In genomic region chr6:100335506-100336144, GRCm38 (mm10) we compare ENCODE assay signal across 8 mouse cellular contexts. TPM values are rescaled to one million over a fixed set of nuclear protein-coding genes. Genes with fewer than 3 reads are reported as not detected.
DNase-seq lines count a peak whose midpoint lies in the region; ATAC-seq and TF ChIP-seq lines count a peak whose summit lies in the region.

No protein-coding gene starts in this region.

- no peaks in the 10 kb centered on the region for H3K9me3 ChIP-seq in liver, embryonic 11.5 days (ENCODE audit: control insufficient read depth, low read length)
- H3K9me3 ChIP-seq in hindbrain, embryonic 11.5 days (ENCODE audit: control insufficient read depth, low read length): no peaks in the 10 kb centered on the region

- TF ChIP-seq CTCF in thymus, adult 2 months (IDR thresholded peaks at IDR 0.05; ENCODE audit: borderline replicate concordance, control insufficient read depth, extremely low read depth, insufficient read depth, low read length, poor library complexity): no peak

- H3K4me2 ChIP-seq in liver, embryonic 11.5 days: peak overlapping the region; percentile 47
- peak overlapping the region; percentile 30 for H3K4me2 ChIP-seq in hindbrain, embryonic 11.5 days (replicated peaks; ENCODE audit: low read depth, low read length)

- H3K4me3 ChIP-seq in liver, embryonic 11.5 days (ENCODE audit: low read depth, low read length): no peak overlapping the region
- peak overlapping the region; percentile 13; the same call in 1 of the 2 replicates for H3K4me3 ChIP-seq in hindbrain, embryonic 11.5 days (ENCODE audit: low read depth, low read length)
- no peak overlapping the region for H3K4me3 ChIP-seq in thymus, adult 2 months (ENCODE audit: control insufficient read depth, insufficient read depth, low read length)

- peaks cover 14% of the 10 kb centered on the region for H3K27me3 ChIP-seq in liver, embryonic 11.5 days (replicated peaks; ENCODE audit: control insufficient read depth, insufficient read depth, low read length)
- peaks cover 11% of the 10 kb centered on the region for H3K27me3 ChIP-seq in hindbrain, embryonic 11.5 days (ENCODE audit: control insufficient read depth, insufficient read depth, low read length)
- no peaks in the 10 kb centered on the region for H3K27me3 ChIP-seq in thymus, adult 2 months (ENCODE audit: control insufficient read depth, insufficient read depth, low read length)

- no peaks in the 10 kb centered on the region for H3K36me3 ChIP-seq in liver, embryonic 11.5 days (ENCODE audit: control insufficient read depth, insufficient read depth, low read length)
- H3K36me3 ChIP-seq in hindbrain, embryonic 11.5 days (ENCODE audit: control insufficient read depth, insufficient read depth, low read length): no peaks in the 10 kb centered on the region
- no peaks in the 10 kb centered on the region for H3K36me3 ChIP-seq in thymus, adult 2 months (ENCODE audit: control insufficient read depth, insufficient read depth, low read length)

- WGBS in liver, embryonic 11.5 days: 10% methylated on average over 18 of the region's 18 CpGs
- WGBS in hindbrain, embryonic 11.5 days: 0% methylated on average over 18 of the region's 18 CpGs
- WGBS in thymus, adult 2 months: 53% methylated on average over 18 of the region's 18 CpGs

- no peak for ATAC-seq in liver, embryonic 11.5 days (replicated peaks; ENCODE audit: low FRiP score)
- ATAC-seq in hindbrain, embryonic 11.5 days (ENCODE audit: low FRiP score): peak; percentile 80

- H3K27ac ChIP-seq in liver, embryonic 11.5 days (ENCODE audit: low read depth, low read length): no peak overlapping the region
- peak overlapping the region; percentile 63 for H3K27ac ChIP-seq in hindbrain, embryonic 11.5 days (ENCODE audit: low read depth, low read length)
- H3K27ac ChIP-seq in thymus, adult 2 months (ENCODE audit: control insufficient read depth, insufficient read depth, low read length): no peak overlapping the region

- no peak overlapping the region for H3K9ac ChIP-seq in liver, embryonic 11.5 days (ENCODE audit: low read depth, low read length)
- H3K9ac ChIP-seq in hindbrain, embryonic 11.5 days (ENCODE audit: low read depth, low read length): peak overlapping the region; percentile 43; the same call in 1 of the 2 replicates

- DNase-seq in liver, embryonic 11.5 days (ENCODE audit: low spot score): peak; percentile 38
- no peak for DNase-seq in liver
- DNase-seq in hindbrain, embryonic 11.5 days (ENCODE audit: low spot score): peak; percentile 74
- DNase-seq in lung, postnatal 25 days (ENCODE audit: low spot score): peak; percentile 46
- no peak for DNase-seq in B cell, adult 2 months
- DNase-seq in thymus, adult 2 months: no peak
- no peak for DNase-seq in gastrocnemius, postnatal 4 days (ENCODE audit: low spot score in 2 of 2)
- DNase-seq in kidney, adult 9 months: no peak

- TF ChIP-seq POLR2A in thymus, adult 2 months (IDR thresholded peaks at IDR 0.05; ENCODE audit: control insufficient read depth, extremely low read depth, insufficient read depth, low read length, poor library complexity): no peak

- H3K4me1 ChIP-seq in liver, embryonic 11.5 days (replicated peaks; ENCODE audit: control insufficient read depth, insufficient read depth, low read length): peaks cover 3% of the 10 kb centered on the region; the same call in 1 of the 2 replicates
- peaks cover 11% of the 10 kb centered on the region for H3K4me1 ChIP-seq in hindbrain, embryonic 11.5 days (replicated peaks; ENCODE audit: control insufficient read depth, insufficient read depth, low read length)
- H3K4me1 ChIP-seq in thymus, adult 2 months (replicated peaks; ENCODE audit: control insufficient read depth, insufficient read depth, low read length): no peaks in the 10 kb centered on the region

RNA-seq across cellular contexts. Expression of gene Rybp, which starts 48.3 kb away (rescaled TPM):
- polyA plus RNA-seq in liver, embryonic 11.5 days (2014; fragmentation: Nextera tagmentation; extraction: Ambion mirVana): 8.7 and 11.2 TPM in 2 replicates
- 9.8 and 9.9 TPM in 2 replicates for polyA plus RNA-seq in hindbrain, embryonic 11.5 days (2014; fragmentation: Nextera tagmentation; extraction: Ambion mirVana)
- polyA plus RNA-seq in thymus, adult 2 months (2012; rRNA removed): 28.6 and 31.9 TPM in 2 replicates
- 10 to 100 TPM; 13.3 to 16.4 TPM for total RNA-seq in gastrocnemius, postnatal 4 days (2021)

Comparison
In these comparisons a context has a peak if more than half of its experiments do, and no peak if none do; other contexts are left out.
1. DNase-seq: peak in liver, embryonic 11.5 days (single experiment), hindbrain, embryonic 11.5 days (single experiment) and lung, postnatal 25 days (single experiment); none in liver (single experiment), B cell, adult 2 months (0 of 2), thymus, adult 2 months (single experiment), gastrocnemius, postnatal 4 days (0 of 2) and kidney, adult 9 months (single experiment).